Mouse (Mus musculus) WW6 (cell line): ENCODE data around the gene Rhox2g.
"Not testable (repeated sequence)": the region's sequence is repeated elsewhere in the genome, so short reads cannot be mapped to it uniquely, and the experiment has no call there.

Experiments used
- DNase-seq: peaks from one replicate; pipeline ENCODE4 v3.0.0-alpha.2; 2013; ENCODE audit warnings: low read depth, low spot score

Gene Rhox2g

DNA sequence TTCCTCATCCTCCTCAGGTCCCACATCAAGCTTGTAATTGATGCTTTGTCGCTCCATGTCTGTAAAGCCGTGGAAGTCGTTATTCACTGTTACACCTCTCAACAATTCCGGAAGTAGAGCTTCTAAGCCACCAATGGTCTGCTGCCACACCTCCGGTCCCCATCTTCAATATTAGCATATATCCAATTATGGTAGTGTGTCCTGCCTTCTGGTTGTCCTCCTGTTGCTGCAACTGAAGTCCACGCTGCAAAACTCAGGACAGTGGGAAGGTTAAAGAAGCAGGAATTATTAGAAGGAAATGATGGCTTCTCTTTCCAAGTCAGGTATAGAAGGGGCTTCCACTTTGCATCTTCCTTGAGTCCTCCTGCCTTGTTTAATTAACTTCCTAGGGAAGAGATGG is at the start of gene Rhox2g:
Rhox2g (minus strand) TSS at position 101 of the 400 bp plus-strand sequence.
- not testable (repeated sequence) for DNase-seq

DNA sequence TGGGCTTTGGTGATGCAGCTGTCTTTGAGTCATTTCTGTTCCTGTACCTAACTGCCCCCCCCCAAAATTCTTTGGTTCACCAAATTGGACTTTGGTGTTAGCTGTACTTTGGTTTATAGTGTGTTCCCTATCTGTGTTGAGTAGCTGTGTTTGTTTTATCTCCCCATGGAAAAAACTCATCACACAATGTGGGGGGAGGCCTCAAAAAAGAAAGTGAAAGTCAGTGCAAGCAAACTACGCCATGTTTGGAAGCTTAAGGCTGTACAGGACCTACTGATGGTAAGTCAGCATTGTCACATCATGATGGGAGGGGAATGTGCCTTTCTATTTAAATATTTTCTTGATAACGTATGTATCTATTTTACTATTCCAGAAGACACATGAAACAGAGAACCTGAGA is 49.0 kb upstream of the Rhox2g start:
- no peak for DNase-seq

DNA sequence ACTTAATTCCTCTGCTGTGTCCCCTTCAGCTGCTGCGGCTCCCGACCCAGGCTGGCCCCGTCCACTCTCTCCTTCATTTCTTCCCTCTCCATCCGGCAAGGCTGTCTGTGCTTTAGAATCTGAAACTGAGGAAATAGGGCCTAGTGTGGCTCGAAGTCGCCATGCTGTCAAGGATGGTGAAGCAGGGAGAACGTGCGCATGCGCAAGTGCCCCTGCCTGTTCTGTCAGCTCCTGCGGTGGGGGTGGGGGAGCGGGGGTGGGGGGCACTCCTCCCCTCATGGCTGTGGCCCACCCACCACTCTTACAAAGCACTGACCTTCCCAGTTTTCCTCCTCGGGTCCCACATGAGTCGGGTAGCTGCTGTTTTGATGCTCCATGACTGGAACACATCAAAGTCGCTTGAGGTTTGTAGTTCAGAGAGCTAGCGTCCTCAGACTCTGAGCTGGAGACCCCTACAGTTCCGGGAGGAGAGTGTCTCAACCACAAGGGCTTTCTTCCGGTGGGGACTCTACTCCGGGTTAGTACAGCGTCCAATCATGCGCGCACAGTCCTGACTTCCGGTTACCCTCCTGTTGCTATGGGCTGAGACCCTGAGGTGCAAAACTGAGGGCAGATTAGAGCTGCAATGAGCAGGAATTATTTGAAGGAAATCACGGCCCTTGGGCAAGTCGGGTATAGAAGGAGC is 39.9 kb upstream of the Rhox2g start:
- no peak for DNase-seq

DNA sequence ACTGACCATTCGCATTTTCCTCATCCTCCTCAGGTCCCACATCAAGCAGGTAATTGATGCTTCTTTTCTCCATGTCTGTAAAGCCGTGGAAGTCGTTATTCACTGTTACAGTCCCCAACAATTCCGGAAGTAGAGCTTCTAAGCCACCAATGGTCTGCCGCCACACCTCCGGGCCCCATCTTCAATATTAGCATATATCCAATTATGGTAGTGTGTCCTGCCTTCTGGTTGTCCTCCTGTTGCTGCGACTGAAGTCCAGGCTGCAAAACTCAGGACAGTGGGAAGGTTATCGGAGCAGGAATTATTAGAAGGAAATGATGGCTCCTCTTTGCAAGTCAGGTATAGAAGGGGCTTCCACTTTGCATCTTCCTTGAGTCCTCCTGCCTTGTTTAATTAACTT is 29.9 kb upstream of the Rhox2g start, which contains the start of gene Rhox2h:
Rhox2h (minus strand) TSS at position 101 of the 400 bp plus-strand sequence.
- not testable (repeated sequence) for DNase-seq

DNA sequence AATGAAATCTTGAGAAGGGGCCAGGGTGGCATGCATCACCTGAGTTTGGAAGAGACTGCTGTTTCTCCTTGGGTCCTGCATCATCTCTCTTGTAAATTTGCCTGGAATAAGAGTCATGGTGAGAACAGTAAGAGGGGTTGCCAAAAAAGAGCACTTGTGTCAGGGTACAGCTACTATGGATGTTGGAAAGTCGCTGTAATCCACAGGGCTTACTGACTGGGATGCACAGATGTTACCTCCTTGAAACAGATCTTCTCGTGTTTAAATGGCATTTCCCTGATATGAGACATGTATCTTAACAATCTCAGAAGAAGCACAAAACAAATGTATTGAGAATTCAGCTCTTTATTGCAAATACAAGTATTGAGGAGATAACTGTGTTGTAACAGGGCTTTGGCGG is 25.4 kb upstream of the Rhox2g start, which contains the start of gene Rhox3h:
Rhox3h (minus strand) TSS at position 101 of the 400 bp plus-strand sequence.
- DNase-seq = not testable (repeated sequence)

DNA sequence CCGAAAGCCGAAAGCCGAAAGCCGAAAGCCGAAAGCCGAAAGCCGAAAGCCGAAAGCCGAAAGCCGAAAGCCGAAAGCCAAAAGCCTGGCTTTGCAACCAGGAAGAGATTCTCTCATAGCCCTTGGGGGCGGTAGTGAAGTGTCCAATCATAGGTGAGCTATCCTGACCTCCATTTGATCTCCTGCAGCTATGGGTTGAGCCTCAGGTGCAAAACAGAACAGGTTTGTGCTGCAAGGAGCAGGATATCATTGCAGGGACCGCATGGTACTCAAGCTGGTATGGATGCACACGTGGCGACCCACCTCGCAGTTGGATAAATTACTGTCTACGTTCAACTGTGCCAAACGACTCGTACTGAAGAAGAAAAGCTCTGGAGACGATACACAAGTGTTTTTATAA is 8.0 kb upstream of the Rhox2g start, which contains the start of gene Rhox4g:
Rhox4g (minus strand) TSS at position 101 of the 400 bp plus-strand sequence.
- not testable (repeated sequence) for DNase-seq

DNA sequence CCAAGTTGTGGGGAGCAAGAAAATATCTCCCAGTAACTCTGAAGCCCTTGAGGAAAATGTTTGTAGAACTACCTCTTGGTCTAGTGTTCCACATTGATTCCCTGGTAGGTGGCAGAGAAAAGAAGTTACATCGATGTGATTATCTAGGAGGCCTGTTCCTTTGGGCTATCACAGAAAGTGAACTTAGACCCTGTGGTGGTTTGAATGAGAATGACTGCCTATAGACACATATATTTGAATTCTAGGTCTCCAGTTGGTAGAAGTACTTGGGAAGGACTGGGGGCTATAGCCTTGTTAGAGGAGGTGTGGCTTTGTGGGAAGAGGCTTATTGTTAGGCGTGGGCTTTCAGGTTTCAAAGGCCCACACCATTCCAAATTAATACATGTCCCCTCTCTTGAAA is 14.8 kb downstream of the Rhox2g start, which contains the start of gene Rhox3g:
Rhox3g (minus strand) TSS at position 101 of the 400 bp plus-strand sequence.
- DNase-seq = not testable (repeated sequence)

DNA sequence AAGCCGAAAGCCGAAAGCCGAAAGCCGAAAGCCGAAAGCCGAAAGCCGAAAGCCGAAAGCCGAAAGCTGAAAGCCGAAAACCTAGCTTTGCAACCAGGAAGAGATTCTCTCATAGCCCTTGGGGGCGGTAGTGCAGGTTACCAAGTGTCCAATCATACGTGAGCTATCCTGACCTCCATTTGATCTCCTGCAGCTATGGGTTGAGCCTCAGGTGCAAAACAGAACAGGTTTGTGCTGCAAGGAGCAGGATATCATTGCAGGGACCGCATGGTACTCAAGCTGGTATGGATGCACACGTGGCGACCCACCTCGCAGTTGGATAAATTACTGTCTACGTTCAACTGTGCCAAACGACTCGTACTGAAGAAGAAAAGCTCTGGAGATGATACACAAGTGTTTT is 35.7 kb downstream of the Rhox2g start, which contains the start of gene Rhox4f:
Rhox4f (minus strand) TSS at position 101 of the 400 bp plus-strand sequence.
- DNase-seq = not testable (repeated sequence)
